Mouse (Mus musculus) cortical plate, adult 2 months (tissue): ENCODE measurements around the gene Srcin1.

Experiments used
- CTCF ChIP-seq: fragments of 200-500 bp; IDR thresholded peaks from 2 replicates; pipeline ENCODE4 v1.5.1; 2011; ENCODE audit warnings: mild to moderate bottlenecking, control low read depth, low read length; ENCODE audit not compliant: insufficient read depth; ENCODE audit errors: extremely low read depth
- POLR2A ChIP-seq: fragments of 200-500 bp; IDR thresholded peaks from 2 replicates; pipeline ENCODE4 v1.6.1; 2011; ENCODE audit warnings: mild to moderate bottlenecking, low read length, control low read depth; ENCODE audit not compliant: insufficient read depth; ENCODE audit errors: extremely low read depth

DNA sequence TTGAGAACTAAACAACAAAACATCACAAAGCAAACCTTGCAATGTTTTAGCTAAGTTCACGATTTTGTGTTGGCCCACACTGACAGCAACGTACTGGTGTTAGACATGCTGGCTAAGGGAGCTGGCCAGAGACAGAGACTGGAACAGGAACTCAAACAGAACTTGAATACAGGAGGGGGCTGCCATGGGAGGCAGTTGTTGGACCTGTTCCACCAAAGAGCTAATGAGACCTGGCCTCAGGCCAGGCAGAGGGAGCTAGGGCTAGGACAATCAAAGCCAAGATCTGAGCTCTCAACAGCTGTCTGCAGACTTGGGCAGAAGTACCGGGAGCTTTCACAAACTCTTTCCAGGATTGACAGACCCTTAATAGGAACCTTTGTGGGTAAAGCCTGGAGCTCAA, 35.4 kb downstream of the Srcin1 start:
- TF ChIP-seq POLR2A: no peak
- TF ChIP-seq CTCF: no peak
